Mouse (Mus musculus): ENCODE results near the gene Asb10. TPM values are rescaled to one million over a fixed set of nuclear protein-coding genes. Genes with fewer than 3 reads are reported as not detected.

The Asb10 gene
- total and polyA plus RNA-seq, 2 experiments from 2014 or later = 20.8 to 44.0 TPM

DNA sequence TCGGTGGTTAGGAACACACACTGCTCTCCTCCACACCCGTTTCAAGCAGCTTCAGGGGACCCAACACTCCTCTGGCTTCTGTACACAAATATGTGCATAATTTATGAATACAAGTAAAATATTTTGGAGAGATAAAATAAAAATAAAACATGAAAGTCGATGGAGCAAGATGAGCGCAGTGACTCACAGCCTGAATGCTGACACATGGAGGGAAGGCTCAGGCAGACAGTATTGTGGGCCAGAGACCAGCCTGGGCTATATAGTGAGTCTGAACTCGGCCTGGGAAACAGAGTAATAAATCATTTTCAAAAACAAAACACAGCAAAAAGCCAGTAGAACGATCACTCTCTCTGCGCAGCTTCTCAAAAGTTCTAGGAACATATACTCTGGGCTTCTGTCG lies 19.4 kb downstream of the Asb10 start:
- TF ChIP-seq CTCF (IDR thresholded peaks at IDR 0.05; ENCODE audit: low read depth) (no peak), EP300 (IDR thresholded peaks at IDR 0.05; ENCODE audit: low read depth) (no peak)
- H3K27me3 ChIP-seq (ENCODE audit: control insufficient read depth, insufficient read depth, low read length) = peaks cover 80% of the 10 kb centered on the region
- no peak overlapping the region for H3K9ac ChIP-seq (replicated peaks; ENCODE audit: low read depth, low read length)
- no peak for ATAC-seq (ENCODE audit: insufficient read depth, low read depth)
- no peak overlapping the region for H3K27ac ChIP-seq (ENCODE audit: low read depth)
- no peak overlapping the region for H3K4me3 ChIP-seq (ENCODE audit: low read depth, low read length)
- no peak for DNase-seq (ENCODE audit: low spot score)
- WGBS = 62% methylated on average over 8 of the region's 8 CpGs
- no peaks in the 10 kb centered on the region for H3K4me1 ChIP-seq (ENCODE audit: control insufficient read depth, insufficient read depth)
- no peaks in the 10 kb centered on the region for H3K36me3 ChIP-seq (replicated peaks; ENCODE audit: control insufficient read depth, insufficient read depth, low read length)
- H3K4me2 ChIP-seq (ENCODE audit: low read depth, low read length) = no peak overlapping the region
- no peaks in the 10 kb centered on the region for H3K9me3 ChIP-seq (replicated peaks; ENCODE audit: control insufficient read depth, low read length)

DNA sequence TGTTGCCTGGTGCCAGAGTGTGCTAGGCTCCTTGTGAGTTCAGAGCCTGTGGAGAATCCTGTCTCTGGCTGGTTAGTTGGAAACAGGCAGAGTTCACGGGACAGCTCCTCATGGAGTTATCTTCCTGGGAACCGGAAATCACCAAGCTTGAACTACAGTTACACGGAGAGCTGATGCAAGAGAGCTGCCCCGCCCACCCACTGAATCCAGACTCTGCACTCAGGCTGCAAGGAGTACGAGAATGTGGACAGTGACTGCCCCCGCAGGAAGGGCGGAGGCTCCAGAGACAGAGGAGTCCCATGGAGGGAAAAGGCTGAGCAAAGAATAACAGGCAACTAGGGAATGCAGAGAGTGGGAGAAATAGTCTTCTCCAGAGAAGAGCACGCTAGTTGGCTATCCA lies 28.5 kb downstream of the Asb10 start:
- TF ChIP-seq CTCF (IDR thresholded peaks at IDR 0.05; ENCODE audit: low read depth) = no peak
- TF ChIP-seq EP300 (IDR thresholded peaks at IDR 0.05; ENCODE audit: low read depth) = no peak
- Histone ChIP-seq H3K9ac (replicated peaks; ENCODE audit: low read depth, low read length) (no peak overlapping the region), H3K27ac (ENCODE audit: low read depth) (no peak overlapping the region), H3K9me3 (replicated peaks; ENCODE audit: control insufficient read depth, low read length) (no peaks in the 10 kb centered on the region; the same call in 1 of the 2 replicates), H3K27me3 (ENCODE audit: control insufficient read depth, insufficient read depth, low read length) (0 out of 2 replicates have a peak, but pooled peaks cover 2% of the 10 kb centered on the region), H3K4me2 (ENCODE audit: low read depth, low read length) (no peak overlapping the region), H3K4me3 (ENCODE audit: low read depth, low read length) (no peak overlapping the region), H3K4me1 (ENCODE audit: control insufficient read depth, insufficient read depth) (no peaks in the 10 kb centered on the region), H3K36me3 (replicated peaks; ENCODE audit: control insufficient read depth, insufficient read depth, low read length) (no peaks in the 10 kb centered on the region)
- WGBS = 32% methylated on average over 8 of the region's 8 CpGs
- DNase-seq (ENCODE audit: low spot score) (peak; percentile 71), ATAC-seq (ENCODE audit: insufficient read depth, low read depth) (0 out of 2 replicates have a peak, but pooled peaks have one; percentile 49)

DNA sequence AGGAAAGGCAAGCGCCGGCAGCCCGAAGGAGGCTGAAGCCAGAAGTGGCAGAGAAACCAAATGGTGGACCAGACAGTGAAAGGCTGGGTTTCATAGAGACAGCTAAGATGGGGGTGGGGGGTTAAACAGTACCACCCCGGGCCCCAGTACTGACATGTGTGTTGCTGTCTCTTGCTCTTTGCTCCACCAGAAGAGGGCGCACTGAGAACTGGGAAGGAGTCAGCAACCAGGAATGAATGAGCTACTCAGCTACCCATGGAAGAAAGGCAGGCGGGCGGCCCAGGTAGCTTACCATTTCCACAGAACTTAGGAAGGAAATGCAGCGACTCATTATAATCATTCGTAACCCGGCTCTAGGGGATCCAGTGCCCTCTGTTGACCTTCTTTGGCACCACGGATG lies 30.1 kb downstream of the Asb10 start:
- Histone ChIP-seq H3K36me3 (replicated peaks; ENCODE audit: control insufficient read depth, insufficient read depth, low read length) (no peaks in the 10 kb centered on the region), H3K4me3 (ENCODE audit: low read depth, low read length) (no peak overlapping the region), H3K9ac (replicated peaks; ENCODE audit: low read depth, low read length) (no peak overlapping the region), H3K27ac (ENCODE audit: low read depth) (no peak overlapping the region), H3K9me3 (replicated peaks; ENCODE audit: control insufficient read depth, low read length) (no peaks in the 10 kb centered on the region; the same call in 1 of the 2 replicates), H3K4me2 (ENCODE audit: low read depth, low read length) (no peak overlapping the region), H3K4me1 (ENCODE audit: control insufficient read depth, insufficient read depth) (no peaks in the 10 kb centered on the region), H3K27me3 (ENCODE audit: control insufficient read depth, insufficient read depth, low read length) (peaks cover 6% of the 10 kb centered on the region)
- peak; percentile 40 for TF ChIP-seq CTCF (IDR thresholded peaks at IDR 0.05; ENCODE audit: low read depth)
- no peak for TF ChIP-seq EP300 (IDR thresholded peaks at IDR 0.05; ENCODE audit: low read depth)
- no peak for DNase-seq (ENCODE audit: low spot score)
- WGBS = 32% methylated on average over 11 of the region's 11 CpGs
- ATAC-seq (ENCODE audit: insufficient read depth, low read depth) = no peak

DNA sequence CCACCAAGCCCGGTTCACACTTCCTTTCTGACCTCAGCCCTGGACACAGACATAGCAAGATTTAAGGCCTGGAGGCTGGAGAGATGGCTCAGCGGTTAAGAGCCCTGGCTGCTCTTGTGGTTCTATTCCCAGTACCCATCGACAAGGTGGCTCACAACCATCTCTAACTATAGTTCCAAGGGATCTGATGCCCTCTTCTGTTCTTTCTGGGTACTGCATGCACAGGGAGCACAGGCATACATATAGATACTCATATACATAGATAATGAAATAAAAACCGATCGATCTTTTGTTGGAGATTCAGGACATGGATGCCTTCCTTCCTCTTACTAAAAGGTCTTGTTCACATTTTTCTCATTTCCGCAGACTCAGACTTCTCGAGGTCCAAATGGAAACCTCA lies 32.4 kb downstream of the Asb10 start:
- 90% methylated on average over 7 of the region's 7 CpGs for whole genome bisulfite sequencing
- Histone ChIP-seq H3K27ac (ENCODE audit: low read depth) (no peak overlapping the region), H3K4me1 (ENCODE audit: control insufficient read depth, insufficient read depth) (no peaks in the 10 kb centered on the region), H3K9me3 (replicated peaks; ENCODE audit: control insufficient read depth, low read length) (no peaks in the 10 kb centered on the region; the same call in 1 of the 2 replicates), H3K4me3 (ENCODE audit: low read depth, low read length) (no peak overlapping the region), H3K4me2 (ENCODE audit: low read depth, low read length) (no peak overlapping the region), H3K27me3 (ENCODE audit: control insufficient read depth, insufficient read depth, low read length) (peaks cover 22% of the 10 kb centered on the region), H3K9ac (replicated peaks; ENCODE audit: low read depth, low read length) (no peak overlapping the region), H3K36me3 (replicated peaks; ENCODE audit: control insufficient read depth, insufficient read depth, low read length) (no peaks in the 10 kb centered on the region)
- DNase-seq (ENCODE audit: low spot score) (no peak), ATAC-seq (ENCODE audit: insufficient read depth, low read depth) (no peak)
- TF ChIP-seq CTCF (IDR thresholded peaks at IDR 0.05; ENCODE audit: low read depth) (no peak), EP300 (IDR thresholded peaks at IDR 0.05; ENCODE audit: low read depth) (no peak)

DNA sequence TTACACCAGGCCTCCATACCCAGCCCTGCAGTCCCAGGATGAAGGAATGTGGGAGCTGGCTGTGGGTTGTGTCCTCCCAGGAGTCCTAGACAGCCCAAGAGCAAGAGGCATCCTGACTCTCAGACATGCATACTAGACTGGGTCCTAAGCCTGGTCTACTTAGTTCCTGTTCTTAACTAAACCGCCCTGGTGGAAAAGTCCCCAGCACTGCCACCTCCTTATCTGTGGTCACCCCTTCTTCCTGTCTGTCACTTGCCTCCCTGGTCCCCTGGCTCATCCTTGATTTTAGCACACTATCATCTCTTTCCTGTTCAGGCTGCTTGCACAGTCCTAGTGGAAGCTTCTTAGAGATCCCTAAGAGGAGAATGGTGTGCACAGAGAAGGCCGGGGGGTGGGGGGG lies 35.3 kb downstream of the Asb10 start:
- 31% methylated on average over 2 of the region's 2 CpGs for WGBS
- Histone ChIP-seq H3K27ac (ENCODE audit: low read depth) (no peak overlapping the region), H3K4me3 (ENCODE audit: low read depth, low read length) (no peak overlapping the region), H3K9ac (replicated peaks; ENCODE audit: low read depth, low read length) (no peak overlapping the region), H3K4me2 (ENCODE audit: low read depth, low read length) (no peak overlapping the region), H3K36me3 (replicated peaks; ENCODE audit: control insufficient read depth, insufficient read depth, low read length) (peaks cover 17% of the 10 kb centered on the region), H3K27me3 (ENCODE audit: control insufficient read depth, insufficient read depth, low read length) (peaks cover 22% of the 10 kb centered on the region), H3K4me1 (ENCODE audit: control insufficient read depth, insufficient read depth) (no peaks in the 10 kb centered on the region), H3K9me3 (replicated peaks; ENCODE audit: control insufficient read depth, low read length) (no peaks in the 10 kb centered on the region; the same call in 1 of the 2 replicates)
- TF ChIP-seq CTCF (IDR thresholded peaks at IDR 0.05; ENCODE audit: low read depth) (no peak), EP300 (IDR thresholded peaks at IDR 0.05; ENCODE audit: low read depth) (no peak)
- ATAC-seq (ENCODE audit: insufficient read depth, low read depth) (no peak), DNase-seq (ENCODE audit: low spot score) (no peak)

DNA sequence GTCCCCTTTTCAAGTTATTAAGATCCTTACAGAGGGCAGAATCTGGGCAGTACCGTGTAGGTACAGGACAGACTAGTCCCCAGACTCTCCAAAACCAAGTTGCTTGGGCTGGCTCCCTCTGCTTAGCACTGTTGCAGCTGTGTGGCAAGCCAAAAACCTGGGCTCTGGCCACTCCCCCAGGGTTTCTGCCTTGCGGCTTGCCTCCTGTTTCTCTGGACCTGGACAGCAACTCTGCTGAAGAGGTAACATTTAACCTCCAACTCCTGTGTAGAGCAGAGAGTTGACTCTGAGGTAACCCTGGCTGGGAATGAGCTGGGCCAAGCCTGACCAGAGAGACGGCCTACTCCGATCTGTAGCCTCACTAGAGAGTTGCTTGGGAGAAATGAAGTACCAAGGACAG lies 38.0 kb downstream of the Asb10 start:
- ATAC-seq (ENCODE audit: insufficient read depth, low read depth) (no peak), DNase-seq (ENCODE audit: low spot score) (no peak)
- H3K27ac ChIP-seq (ENCODE audit: low read depth) = no peak overlapping the region
- TF ChIP-seq EP300 (IDR thresholded peaks at IDR 0.05; ENCODE audit: low read depth) = no peak
- no peak for TF ChIP-seq CTCF (IDR thresholded peaks at IDR 0.05; ENCODE audit: low read depth)
- H3K36me3 ChIP-seq (replicated peaks; ENCODE audit: control insufficient read depth, insufficient read depth, low read length) = peaks cover 41% of the 10 kb centered on the region
- peaks cover 22% of the 10 kb centered on the region for H3K27me3 ChIP-seq (ENCODE audit: control insufficient read depth, insufficient read depth, low read length)
- WGBS = 71% methylated on average over 4 of the region's 4 CpGs
- no peak overlapping the region for H3K9ac ChIP-seq (replicated peaks; ENCODE audit: low read depth, low read length)
- H3K4me2 ChIP-seq (ENCODE audit: low read depth, low read length) = no peak overlapping the region
- H3K9me3 ChIP-seq (replicated peaks; ENCODE audit: control insufficient read depth, low read length) = no peaks in the 10 kb centered on the region
- no peaks in the 10 kb centered on the region for H3K4me1 ChIP-seq (ENCODE audit: control insufficient read depth, insufficient read depth)
- no peak overlapping the region for H3K4me3 ChIP-seq (ENCODE audit: low read depth, low read length)

All from heart, postnatal 0 days (tissue).